Mouse (Mus musculus): ENCODE measurements at regions not wholly inside any gene's neighbourhood (a gene's known extent, or its start where the extent isn't known, plus 50 kb on each side); places are given as distances from the start of the nearest gene placed in this dataset.

- ATAC-seq (ENCODE audit: insufficient read depth) (no peak), DNase-seq (no peak)
- H3K9me3 ChIP-seq (ENCODE audit: low read depth, low read length) = no peaks in the 10 kb centered on the region
- peaks cover 17% of the 10 kb centered on the region for H3K4me1 ChIP-seq (ENCODE audit: insufficient read depth)
- no peak overlapping the region for H3K9ac ChIP-seq
- no peaks in the 10 kb centered on the region for H3K36me3 ChIP-seq (ENCODE audit: insufficient read depth)
- no peaks in the 10 kb centered on the region for H3K27me3 ChIP-seq (ENCODE audit: insufficient read depth, low read length)
- 24% methylated on average over 5 of the region's 5 CpGs for WGBS
- TF ChIP-seq CTCF (IDR thresholded peaks at IDR 0.05; ENCODE audit: low read depth) = no peak
- no peak overlapping the region for H3K4me3 ChIP-seq (ENCODE audit: low read depth, low read length)
- H3K4me2 ChIP-seq = no peak overlapping the region
- no peak overlapping the region; the same call in 1 of the 2 replicates for H3K27ac ChIP-seq (ENCODE audit: low read depth)
Measured at GRCm38 (mm10) chr13:37559056-37559455, 214.0 kb downstream of the Ly86 start.

GRCm38 (mm10) chr13:37559706-37560313 is 214.8 kb downstream of the Ly86 start:
- no peak overlapping the region; the same call in 1 of the 2 replicates for H3K27ac ChIP-seq (ENCODE audit: low read depth)
- DNase-seq (no peak), ATAC-seq (ENCODE audit: insufficient read depth) (no peak)
- no peak overlapping the region for H3K4me3 ChIP-seq (ENCODE audit: low read depth, low read length)
- no peak for TF ChIP-seq CTCF (IDR thresholded peaks at IDR 0.05; ENCODE audit: low read depth)
- no peak overlapping the region for H3K4me2 ChIP-seq
- H3K9ac ChIP-seq = no peak overlapping the region
- no peaks in the 10 kb centered on the region for H3K27me3 ChIP-seq (ENCODE audit: insufficient read depth, low read length)
- peaks cover 17% of the 10 kb centered on the region for H3K4me1 ChIP-seq (ENCODE audit: insufficient read depth)
- WGBS = 57% methylated on average over 7 of the region's 7 CpGs
- no peaks in the 10 kb centered on the region for H3K9me3 ChIP-seq (ENCODE audit: low read depth, low read length)
- H3K36me3 ChIP-seq (ENCODE audit: insufficient read depth) = no peaks in the 10 kb centered on the region

- WGBS = 25% methylated on average over 9 of the region's 9 CpGs
- Histone ChIP-seq H3K4me3 (ENCODE audit: low read depth, low read length) (no peak overlapping the region), H3K4me2 (no peak overlapping the region), H3K27me3 (ENCODE audit: insufficient read depth, low read length) (no peaks in the 10 kb centered on the region), H3K9me3 (ENCODE audit: low read depth, low read length) (no peaks in the 10 kb centered on the region), H3K27ac (ENCODE audit: low read depth) (no peak overlapping the region), H3K36me3 (ENCODE audit: insufficient read depth) (no peaks in the 10 kb centered on the region), H3K4me1 (ENCODE audit: insufficient read depth) (peaks cover 17% of the 10 kb centered on the region), H3K9ac (no peak overlapping the region)
- TF ChIP-seq CTCF (IDR thresholded peaks at IDR 0.05; ENCODE audit: low read depth) = no peak
- ATAC-seq (ENCODE audit: insufficient read depth) (no peak), DNase-seq (peak; percentile 34)
Measured at GRCm38 (mm10) chr13:37560387-37560786, 215.4 kb downstream of the Ly86 start.

DNA sequence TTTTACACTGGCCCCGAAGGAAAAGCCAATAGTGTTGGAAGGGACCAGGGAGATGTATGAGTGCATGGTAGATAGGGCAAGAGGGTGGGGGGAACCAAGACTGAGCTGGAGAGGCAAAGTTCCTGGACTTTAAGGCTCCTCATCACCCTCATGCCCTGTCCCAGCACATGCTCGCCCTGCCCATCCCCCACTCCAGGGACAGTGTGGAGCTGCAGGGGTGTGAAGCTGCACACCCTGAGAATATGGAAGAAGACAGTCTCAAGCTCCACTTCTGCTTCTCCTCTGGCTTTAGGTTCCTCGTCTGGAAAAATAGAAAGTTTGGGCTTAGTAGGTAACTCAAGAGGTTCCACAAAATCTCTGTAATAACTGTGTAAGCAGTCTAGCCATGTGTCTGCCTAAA is 215.8 kb downstream of the Ly86 start:
- 32% methylated on average over 3 of the region's 3 CpGs for WGBS
- H3K36me3 ChIP-seq (ENCODE audit: insufficient read depth) = no peaks in the 10 kb centered on the region
- no peak overlapping the region for H3K4me3 ChIP-seq (ENCODE audit: low read depth, low read length)
- no peak overlapping the region for H3K4me2 ChIP-seq
- no peak for DNase-seq
- H3K9ac ChIP-seq = no peak overlapping the region
- TF ChIP-seq CTCF (IDR thresholded peaks at IDR 0.05; ENCODE audit: low read depth) = no peak
- H3K4me1 ChIP-seq (ENCODE audit: insufficient read depth) = peaks cover 17% of the 10 kb centered on the region
- no peaks in the 10 kb centered on the region for H3K27me3 ChIP-seq (ENCODE audit: insufficient read depth, low read length)
- H3K27ac ChIP-seq (ENCODE audit: low read depth) = no peak overlapping the region
- ATAC-seq (ENCODE audit: insufficient read depth) = no peak; the same call in 1 of the 2 replicates
- no peaks in the 10 kb centered on the region for H3K9me3 ChIP-seq (ENCODE audit: low read depth, low read length)

GRCm38 (mm10) chr13:37561437-37561836 is 216.4 kb downstream of the Ly86 start:
- Histone ChIP-seq H3K4me2 (no peak overlapping the region), H3K9ac (no peak overlapping the region), H3K27ac (ENCODE audit: low read depth) (no peak overlapping the region), H3K27me3 (ENCODE audit: insufficient read depth, low read length) (no peaks in the 10 kb centered on the region), H3K4me1 (ENCODE audit: insufficient read depth) (peaks cover 17% of the 10 kb centered on the region), H3K4me3 (ENCODE audit: low read depth, low read length) (no peak overlapping the region), H3K36me3 (ENCODE audit: insufficient read depth) (no peaks in the 10 kb centered on the region), H3K9me3 (ENCODE audit: low read depth, low read length) (no peaks in the 10 kb centered on the region)
- 0 out of 2 replicates have a peak, but pooled peaks have one; percentile 6 for TF ChIP-seq CTCF (IDR thresholded peaks at IDR 0.05; ENCODE audit: low read depth)
- ATAC-seq (ENCODE audit: insufficient read depth) (no peak), DNase-seq (no peak)
- 57% methylated on average over 2 of the region's 2 CpGs for WGBS

DNA sequence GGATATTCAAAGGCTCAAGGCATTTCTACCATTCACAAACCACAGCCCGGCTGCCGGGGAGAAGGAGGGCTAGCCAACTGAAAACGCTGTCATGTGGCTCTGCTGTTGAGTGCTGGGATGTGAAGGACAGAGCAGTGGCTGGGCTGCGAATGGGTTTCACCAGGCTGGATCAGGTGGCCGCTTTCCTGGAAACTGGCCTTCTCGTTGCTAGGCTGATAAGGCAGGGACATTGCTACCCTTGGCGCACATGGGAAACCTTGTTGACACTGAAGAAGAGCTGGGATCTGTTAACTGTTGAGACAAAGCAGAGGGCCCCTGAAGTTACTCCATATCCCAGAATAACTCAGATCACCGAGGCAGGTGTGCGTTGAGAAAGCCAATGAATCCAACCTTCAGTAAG is 216.1 kb upstream of the Rreb1 start:
- no peak overlapping the region for H3K4me3 ChIP-seq (ENCODE audit: low read depth, low read length)
- TF ChIP-seq CTCF (IDR thresholded peaks at IDR 0.05; ENCODE audit: low read depth) = no peak
- ATAC-seq (ENCODE audit: insufficient read depth) (no peak), DNase-seq (no peak)
- no peaks in the 10 kb centered on the region for H3K9me3 ChIP-seq (ENCODE audit: low read depth, low read length)
- peaks cover 17% of the 10 kb centered on the region for H3K4me1 ChIP-seq (ENCODE audit: insufficient read depth)
- H3K27me3 ChIP-seq (ENCODE audit: insufficient read depth, low read length) = no peaks in the 10 kb centered on the region
- H3K27ac ChIP-seq (ENCODE audit: low read depth) = peak overlapping the region; percentile 48
- no peak overlapping the region for H3K4me2 ChIP-seq
- 24% methylated on average over 9 of the region's 9 CpGs for WGBS
- no peak overlapping the region for H3K9ac ChIP-seq
- no peaks in the 10 kb centered on the region for H3K36me3 ChIP-seq (ENCODE audit: insufficient read depth)

DNA sequence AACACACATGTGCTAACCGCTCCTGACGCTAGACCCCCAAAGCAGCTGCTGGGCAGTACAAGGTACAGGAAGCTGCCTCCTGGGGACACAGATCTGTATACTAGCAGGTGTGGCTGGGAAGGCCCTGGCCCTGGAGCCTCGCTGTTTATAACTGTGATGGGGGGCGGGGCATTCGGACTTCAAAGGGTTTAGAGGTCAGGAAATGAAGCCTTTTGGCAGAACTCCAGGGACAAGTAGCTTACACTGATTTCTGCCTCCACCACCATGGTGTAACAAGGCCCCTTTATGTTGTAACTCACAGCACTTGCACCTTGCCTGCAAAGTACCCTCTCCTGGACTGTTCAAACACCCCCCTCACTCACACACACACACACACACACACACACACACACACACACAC is 215.5 kb upstream of the Rreb1 start:
- H3K9ac ChIP-seq = no peak overlapping the region
- DNase-seq (peak; percentile 89), ATAC-seq (ENCODE audit: insufficient read depth) (peak; percentile 87)
- no peak overlapping the region for H3K4me3 ChIP-seq (ENCODE audit: low read depth, low read length)
- peaks cover 17% of the 10 kb centered on the region for H3K4me1 ChIP-seq (ENCODE audit: insufficient read depth)
- TF ChIP-seq CTCF (IDR thresholded peaks at IDR 0.05; ENCODE audit: low read depth) = no peak
- no peaks in the 10 kb centered on the region for H3K27me3 ChIP-seq (ENCODE audit: insufficient read depth, low read length)
- H3K4me2 ChIP-seq = no peak overlapping the region
- peak overlapping the region; percentile 48; the same call in 1 of the 2 replicates for H3K27ac ChIP-seq (ENCODE audit: low read depth)
- 7% methylated on average over 5 of the region's 5 CpGs for WGBS
- no peaks in the 10 kb centered on the region for H3K36me3 ChIP-seq (ENCODE audit: insufficient read depth)
- H3K9me3 ChIP-seq (ENCODE audit: low read depth, low read length) = no peaks in the 10 kb centered on the region
